Mouse (Mus musculus) E14TG2a.4 (cell line): ENCODE measurements at regions not wholly inside any gene's neighbourhood (a gene's known extent, or its start where the extent isn't known, plus 50 kb on each side); places are given as distances from the start of the nearest gene placed in this dataset.
A peak's percentile ranks its signal among the peaks of the same experiment; 100 is the strongest.

Experiments
- H3K27me3 ChIP-seq: 2 replicates; pipeline ENCODE4 v1.6.1; 2014; ENCODE audit warnings: low read length, control low read depth; ENCODE audit not compliant: insufficient read depth
- H3K36me3 ChIP-seq: 2 replicates; pipeline ENCODE4 v1.6.1; 2014; ENCODE audit warnings: low read length, control low read depth; ENCODE audit not compliant: insufficient read depth
- H3K4me1 ChIP-seq: replicated peaks from 2 replicates; pipeline ENCODE4 v1.6.1; 2014; ENCODE audit warnings: low read depth, low read length, control low read depth
- H3K4me3 ChIP-seq: replicated peaks from 2 replicates; pipeline ENCODE4 v1.5.1; 2014; ENCODE audit warnings: mild to moderate bottlenecking, low read length
- H3K9me3 ChIP-seq: 2 replicates; pipeline ENCODE4 v1.6.1; 2014; ENCODE audit warnings: low read length, control low read depth
- CTCF ChIP-seq: conservative IDR thresholded peaks from 2 replicates; pipeline ENCODE4 v1.5.1; 2014; ENCODE audit warnings: low read length
- NANOG ChIP-seq: IDR thresholded peaks from 2 replicates; pipeline ENCODE4 v1.6.1; 2014; ENCODE audit warnings: borderline replicate concordance, low read length, mixed read lengths
- POU5F1 ChIP-seq: IDR thresholded peaks from 2 replicates; pipeline ENCODE4 v1.6.1; 2014; ENCODE audit warnings: low read length, borderline replicate concordance

GRCm38 (mm10) chr5:126890710-126891109 lies 350.9 kb upstream of the Tmem132c start:
- no peaks in the 10 kb centered on the region for H3K9me3 ChIP-seq
- TF ChIP-seq CTCF (no peak), POU5F1 (no peak), NANOG (no peak)
- no peak overlapping the region for H3K4me3 ChIP-seq
- H3K27me3 ChIP-seq, result no peaks in the 10 kb centered on the region
- H3K36me3 ChIP-seq, result no peaks in the 10 kb centered on the region
- no peaks in the 10 kb centered on the region for H3K4me1 ChIP-seq

- TF ChIP-seq NANOG (no peak), CTCF (peak; percentile 51), POU5F1 (no peak)
- no peaks in the 10 kb centered on the region for H3K27me3 ChIP-seq
- H3K9me3 ChIP-seq, result no peaks in the 10 kb centered on the region
- H3K36me3 ChIP-seq, result no peaks in the 10 kb centered on the region
- H3K4me3 ChIP-seq, result no peak overlapping the region
- no peaks in the 10 kb centered on the region for H3K4me1 ChIP-seq
Measured at GRCm38 (mm10) chr5:126893063-126893462, 348.5 kb upstream of the Tmem132c start.

- H3K27me3 ChIP-seq, result no peaks in the 10 kb centered on the region
- H3K4me1 ChIP-seq, result no peaks in the 10 kb centered on the region
- TF ChIP-seq NANOG, result no peak
- TF ChIP-seq POU5F1, result no peak
- peak; percentile 62 for TF ChIP-seq CTCF
- no peak overlapping the region for H3K4me3 ChIP-seq
- no peaks in the 10 kb centered on the region for H3K36me3 ChIP-seq
- H3K9me3 ChIP-seq, result no peaks in the 10 kb centered on the region
Measured at GRCm38 (mm10) chr5:126910084-126910483, 331.5 kb upstream of the Tmem132c start.

- Histone ChIP-seq H3K9me3 (peaks cover 7% of the 10 kb centered on the region; the same call in 1 of the 2 replicates), H3K4me1 (no peaks in the 10 kb centered on the region; the same call in 1 of the 2 replicates), H3K27me3 (no peaks in the 10 kb centered on the region), H3K36me3 (no peaks in the 10 kb centered on the region), H3K4me3 (no peak overlapping the region)
- TF ChIP-seq CTCF (peak; percentile 67), POU5F1 (no peak)
Measured at GRCm38 (mm10) chr5:126917300-126917699, 324.3 kb upstream of the Tmem132c start.

DNA sequence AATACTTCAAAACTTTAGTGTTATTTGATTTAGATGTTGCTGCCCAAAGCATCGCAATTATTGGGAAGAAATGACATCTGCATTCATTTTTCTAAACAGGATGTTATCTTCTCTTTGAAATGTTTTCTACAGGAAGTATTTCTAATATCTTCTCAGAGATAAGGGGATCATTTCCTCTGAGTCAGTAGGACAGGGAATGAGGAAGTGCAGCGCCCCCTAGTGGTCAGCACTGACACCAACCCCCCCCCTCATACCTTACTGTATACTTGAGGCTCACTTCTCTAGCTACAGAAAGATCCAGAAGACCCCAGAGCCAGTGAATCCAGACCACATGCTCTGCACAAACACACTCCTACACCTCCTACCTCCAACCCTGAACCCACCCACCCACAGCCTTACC lies 308.1 kb upstream of the Tmem132c start:
- TF ChIP-seq POU5F1 (no peak), CTCF (peak; percentile 31)
- Histone ChIP-seq H3K27me3 (no peaks in the 10 kb centered on the region), H3K36me3 (no peaks in the 10 kb centered on the region), H3K4me3 (no peak overlapping the region), H3K9me3 (no peaks in the 10 kb centered on the region), H3K4me1 (no peaks in the 10 kb centered on the region)

GRCm38 (mm10) chr5:126944861-126945260 lies 296.7 kb upstream of the Tmem132c start:
- Histone ChIP-seq H3K9me3 (no peaks in the 10 kb centered on the region), H3K4me3 (no peak overlapping the region), H3K4me1 (no peaks in the 10 kb centered on the region), H3K36me3 (no peaks in the 10 kb centered on the region), H3K27me3 (no peaks in the 10 kb centered on the region)
- TF ChIP-seq NANOG (no peak), CTCF (no peak), POU5F1 (no peak)

DNA sequence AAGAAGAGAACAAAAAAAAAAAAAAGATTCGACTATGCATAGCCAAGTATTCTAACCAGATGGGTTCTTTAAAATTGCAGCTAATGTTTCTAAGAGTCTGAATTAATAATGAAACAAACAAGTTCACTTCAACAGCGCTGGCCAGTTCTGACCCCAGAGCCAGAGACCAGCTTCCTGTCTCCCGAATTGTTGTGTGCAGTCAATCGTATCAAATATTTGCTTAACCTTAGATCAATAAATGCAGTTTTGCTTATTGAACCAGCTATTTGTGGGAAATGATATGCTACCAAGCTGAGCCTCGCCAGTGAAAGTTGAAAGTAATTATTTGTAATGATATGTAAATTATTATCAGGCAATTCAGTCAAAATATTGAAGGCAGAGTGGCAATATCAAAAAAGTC lies 287.4 kb upstream of the Tmem132c start:
- Histone ChIP-seq H3K36me3 (no peaks in the 10 kb centered on the region), H3K4me3 (no peak overlapping the region), H3K9me3 (peaks cover 31% of the 10 kb centered on the region), H3K4me1 (no peaks in the 10 kb centered on the region), H3K27me3 (no peaks in the 10 kb centered on the region)
- TF ChIP-seq CTCF, result no peak
- TF ChIP-seq POU5F1, result no peak
- no peak for TF ChIP-seq NANOG

DNA sequence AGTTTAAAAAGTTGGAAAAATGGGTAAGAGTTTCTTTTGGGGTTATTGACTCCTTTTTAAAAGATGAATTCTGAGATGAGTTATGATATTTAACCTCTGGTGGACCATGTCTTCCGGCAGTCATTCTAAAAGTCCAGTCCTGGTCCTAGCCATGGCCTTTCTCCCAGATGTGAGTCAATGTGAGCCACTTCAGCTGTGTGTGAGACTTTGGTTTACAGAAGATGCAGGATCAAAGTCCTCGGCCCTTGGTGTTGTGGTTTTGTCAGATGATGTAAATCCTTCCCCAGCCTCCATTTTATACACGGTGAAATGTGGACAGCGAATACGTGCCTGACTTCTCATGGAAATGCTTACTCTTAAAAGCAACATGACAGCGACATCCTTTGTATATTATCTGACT lies 287.0 kb upstream of the Tmem132c start:
- no peaks in the 10 kb centered on the region for H3K27me3 ChIP-seq
- H3K36me3 ChIP-seq, result no peaks in the 10 kb centered on the region
- TF ChIP-seq NANOG (no peak), CTCF (no peak), POU5F1 (no peak)
- H3K9me3 ChIP-seq, result peaks cover 36% of the 10 kb centered on the region
- no peaks in the 10 kb centered on the region for H3K4me1 ChIP-seq
- no peak overlapping the region for H3K4me3 ChIP-seq

GRCm38 (mm10) chr5:126964577-126964976 lies 277.0 kb upstream of the Tmem132c start:
- peaks cover 46% of the 10 kb centered on the region for H3K9me3 ChIP-seq
- H3K4me3 ChIP-seq, result no peak overlapping the region
- H3K27me3 ChIP-seq, result no peaks in the 10 kb centered on the region
- no peaks in the 10 kb centered on the region for H3K4me1 ChIP-seq
- TF ChIP-seq CTCF, result no peak; the same call in 1 of the 2 replicates
- no peaks in the 10 kb centered on the region for H3K36me3 ChIP-seq

DNA sequence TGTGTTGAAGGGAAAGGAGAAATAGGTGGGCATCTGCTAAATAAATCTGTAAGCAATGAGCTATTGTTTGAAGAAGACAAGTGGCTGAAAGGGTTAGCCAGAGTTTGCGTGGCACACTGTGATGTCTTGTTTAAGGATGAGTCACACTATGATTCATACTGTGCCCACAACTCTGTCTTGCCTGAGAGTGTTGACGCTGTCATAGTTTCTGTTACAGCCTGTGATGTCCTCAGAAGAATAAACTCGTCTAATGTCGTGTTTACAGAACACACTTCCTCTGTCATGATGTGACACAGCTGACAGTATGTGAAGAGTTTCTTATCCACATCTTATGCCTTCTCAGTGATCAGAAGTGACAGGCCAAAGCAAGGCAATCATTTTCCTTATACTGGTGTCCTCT lies 274.5 kb upstream of the Tmem132c start:
- Histone ChIP-seq H3K36me3 (no peaks in the 10 kb centered on the region), H3K4me3 (no peak overlapping the region), H3K9me3 (peaks cover 37% of the 10 kb centered on the region), H3K27me3 (no peaks in the 10 kb centered on the region), H3K4me1 (no peaks in the 10 kb centered on the region)
- TF ChIP-seq NANOG, result no peak
- TF ChIP-seq CTCF, result no peak
- TF ChIP-seq POU5F1, result no peak
